Mouse (Mus musculus): Measurements from ENCODE around the gene Dnm3. TPM values are rescaled to one million over a fixed set of nuclear protein-coding genes. Genes with fewer than 3 reads are reported as not detected.
A peak's percentile ranks its signal among the peaks of the same experiment; 100 is the strongest.

The Dnm3 gene
- polyA plus RNA-seq, 1 experiment from 2014 or later, result 13.9 TPM

- ATAC-seq (ENCODE audit: insufficient number of reproducible peaks, low FRiP score, low TSS enrichment, low read depth) (no peak), DNase-seq (ENCODE audit: low spot score) (no peak)
- no peaks in the 10 kb centered on the region for H3K36me3 ChIP-seq (ENCODE audit: control insufficient read depth, insufficient read depth, low read length)
- peaks cover 35% of the 10 kb centered on the region for H3K4me1 ChIP-seq (ENCODE audit: control insufficient read depth, insufficient read depth, low read length)
- no peak overlapping the region for H3K4me2 ChIP-seq (ENCODE audit: low read depth, severe bottlenecking)
- H3K9me3 ChIP-seq (ENCODE audit: control insufficient read depth, low read length), result no peaks in the 10 kb centered on the region
- no peaks in the 10 kb centered on the region for H3K27me3 ChIP-seq (ENCODE audit: control insufficient read depth, insufficient read depth, low read length)
- no peak overlapping the region for H3K9ac ChIP-seq (ENCODE audit: low read length)
- H3K27ac ChIP-seq (replicated peaks; ENCODE audit: low read depth, low read length), result peak overlapping the region; percentile 21; the same call in 1 of the 2 replicates
- WGBS, result 75% methylated on average over 7 of the region's 7 CpGs
- H3K4me3 ChIP-seq (ENCODE audit: low read depth, low read length), result no peak overlapping the region
Observed at GRCm38 (mm10) chr1:162181187-162181975, 296.5 kb downstream of the Dnm3 start.

- Histone ChIP-seq H3K9me3 (ENCODE audit: control insufficient read depth, low read length) (no peaks in the 10 kb centered on the region), H3K4me3 (ENCODE audit: low read depth, low read length) (no peak overlapping the region), H3K4me2 (ENCODE audit: low read depth, severe bottlenecking) (no peak overlapping the region), H3K9ac (ENCODE audit: low read length) (no peak overlapping the region), H3K4me1 (ENCODE audit: control insufficient read depth, insufficient read depth, low read length) (peaks cover 27% of the 10 kb centered on the region), H3K27ac (replicated peaks; ENCODE audit: low read depth, low read length) (no peak overlapping the region), H3K27me3 (ENCODE audit: control insufficient read depth, insufficient read depth, low read length) (no peaks in the 10 kb centered on the region), H3K36me3 (ENCODE audit: control insufficient read depth, insufficient read depth, low read length) (no peaks in the 10 kb centered on the region)
- WGBS, result 68% methylated on average over 7 of the region's 7 CpGs
- no peak for ATAC-seq (ENCODE audit: insufficient number of reproducible peaks, low FRiP score, low TSS enrichment, low read depth)
- no peak for DNase-seq (ENCODE audit: low spot score)
Observed at GRCm38 (mm10) chr1:162180451-162180850, 297.4 kb downstream of the Dnm3 start.

GRCm38 (mm10) chr1:162179401-162179800 is 298.4 kb downstream of the Dnm3 start:
- ATAC-seq (ENCODE audit: insufficient number of reproducible peaks, low FRiP score, low TSS enrichment, low read depth), result no peak
- H3K4me1 ChIP-seq (ENCODE audit: control insufficient read depth, insufficient read depth, low read length), result peaks cover 19% of the 10 kb centered on the region
- H3K27ac ChIP-seq (replicated peaks; ENCODE audit: low read depth, low read length), result no peak overlapping the region
- no peaks in the 10 kb centered on the region for H3K27me3 ChIP-seq (ENCODE audit: control insufficient read depth, insufficient read depth, low read length)
- WGBS, result 87% methylated on average over 4 of the region's 4 CpGs
- no peak overlapping the region for H3K4me3 ChIP-seq (ENCODE audit: low read depth, low read length)
- H3K36me3 ChIP-seq (ENCODE audit: control insufficient read depth, insufficient read depth, low read length), result no peaks in the 10 kb centered on the region
- no peak overlapping the region for H3K9ac ChIP-seq (ENCODE audit: low read length)
- H3K9me3 ChIP-seq (ENCODE audit: control insufficient read depth, low read length), result no peaks in the 10 kb centered on the region
- no peak overlapping the region for H3K4me2 ChIP-seq (ENCODE audit: low read depth, severe bottlenecking)
- DNase-seq (ENCODE audit: low spot score), result no peak

GRCm38 (mm10) chr1:162172806-162173205 is 305.0 kb downstream of the Dnm3 start:
- WGBS, result 70% methylated on average over 6 of the region's 6 CpGs
- Histone ChIP-seq H3K4me1 (ENCODE audit: control insufficient read depth, insufficient read depth, low read length) (no peaks in the 10 kb centered on the region), H3K27me3 (ENCODE audit: control insufficient read depth, insufficient read depth, low read length) (no peaks in the 10 kb centered on the region), H3K4me2 (ENCODE audit: low read depth, severe bottlenecking) (no peak overlapping the region), H3K4me3 (ENCODE audit: low read depth, low read length) (no peak overlapping the region), H3K9ac (ENCODE audit: low read length) (no peak overlapping the region), H3K27ac (replicated peaks; ENCODE audit: low read depth, low read length) (no peak overlapping the region), H3K9me3 (ENCODE audit: control insufficient read depth, low read length) (no peaks in the 10 kb centered on the region), H3K36me3 (ENCODE audit: control insufficient read depth, insufficient read depth, low read length) (no peaks in the 10 kb centered on the region)
- DNase-seq (ENCODE audit: low spot score), result no peak
- no peak for ATAC-seq (ENCODE audit: insufficient number of reproducible peaks, low FRiP score, low TSS enrichment, low read depth)

- Histone ChIP-seq H3K4me2 (ENCODE audit: low read depth, severe bottlenecking) (no peak overlapping the region), H3K9ac (ENCODE audit: low read length) (no peak overlapping the region), H3K9me3 (ENCODE audit: control insufficient read depth, low read length) (no peaks in the 10 kb centered on the region), H3K4me1 (ENCODE audit: control insufficient read depth, insufficient read depth, low read length) (no peaks in the 10 kb centered on the region; the same call in 1 of the 2 replicates), H3K4me3 (ENCODE audit: low read depth, low read length) (no peak overlapping the region), H3K27me3 (ENCODE audit: control insufficient read depth, insufficient read depth, low read length) (no peaks in the 10 kb centered on the region), H3K36me3 (ENCODE audit: control insufficient read depth, insufficient read depth, low read length) (no peaks in the 10 kb centered on the region), H3K27ac (replicated peaks; ENCODE audit: low read depth, low read length) (peak overlapping the region; percentile 23; the same call in 1 of the 2 replicates)
- no peak for DNase-seq (ENCODE audit: low spot score)
- 72% methylated on average over 7 of the region's 7 CpGs for WGBS
- ATAC-seq (ENCODE audit: insufficient number of reproducible peaks, low FRiP score, low TSS enrichment, low read depth), result 0 out of 2 replicates have a peak, but pooled peaks have one; percentile 35
Observed at GRCm38 (mm10) chr1:162163687-162164484, 313.9 kb downstream of the Dnm3 start.

- no peak overlapping the region for H3K4me3 ChIP-seq (ENCODE audit: low read depth, low read length)
- DNase-seq (ENCODE audit: low spot score) (no peak), ATAC-seq (ENCODE audit: insufficient number of reproducible peaks, low FRiP score, low TSS enrichment, low read depth) (no peak)
- peak overlapping the region; percentile 56; the same call in 1 of the 2 replicates for H3K27ac ChIP-seq (replicated peaks; ENCODE audit: low read depth, low read length)
- H3K4me1 ChIP-seq (ENCODE audit: control insufficient read depth, insufficient read depth, low read length), result no peaks in the 10 kb centered on the region; the same call in 1 of the 2 replicates
- H3K9ac ChIP-seq (ENCODE audit: low read length), result no peak overlapping the region
- no peaks in the 10 kb centered on the region for H3K9me3 ChIP-seq (ENCODE audit: control insufficient read depth, low read length)
- no peak overlapping the region for H3K4me2 ChIP-seq (ENCODE audit: low read depth, severe bottlenecking)
- H3K36me3 ChIP-seq (ENCODE audit: control insufficient read depth, insufficient read depth, low read length), result no peaks in the 10 kb centered on the region
- no peaks in the 10 kb centered on the region for H3K27me3 ChIP-seq (ENCODE audit: control insufficient read depth, insufficient read depth, low read length)
- 81% methylated on average over 7 of the region's 7 CpGs for WGBS
Observed at GRCm38 (mm10) chr1:162162677-162163076, 315.2 kb downstream of the Dnm3 start.

DNA sequence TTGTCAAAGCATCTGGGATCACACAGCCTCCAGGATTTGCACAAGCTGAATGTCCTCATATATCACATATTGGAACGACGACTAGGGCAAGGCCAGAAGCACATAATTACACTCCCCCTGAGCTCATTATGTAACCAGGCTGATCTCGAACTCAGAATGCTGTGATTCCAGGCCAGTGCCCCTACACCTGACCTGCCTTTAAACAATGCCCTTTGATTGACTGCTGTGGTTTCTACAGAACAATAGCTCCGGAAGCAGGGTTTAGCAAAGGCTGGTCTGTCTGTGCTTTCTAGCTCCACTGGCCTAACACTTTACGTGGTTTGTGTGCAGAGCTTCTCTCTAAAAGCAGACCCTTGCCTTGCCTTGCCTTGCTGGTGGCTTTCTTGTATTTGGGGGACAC is 315.6 kb downstream of the Dnm3 start:
- H3K4me1 ChIP-seq (ENCODE audit: control insufficient read depth, insufficient read depth, low read length), result no peaks in the 10 kb centered on the region; the same call in 1 of the 2 replicates
- no peak overlapping the region for H3K9ac ChIP-seq (ENCODE audit: low read length)
- H3K27me3 ChIP-seq (ENCODE audit: control insufficient read depth, insufficient read depth, low read length), result no peaks in the 10 kb centered on the region
- no peak overlapping the region for H3K4me2 ChIP-seq (ENCODE audit: low read depth, severe bottlenecking)
- ATAC-seq (ENCODE audit: insufficient number of reproducible peaks, low FRiP score, low TSS enrichment, low read depth), result no peak
- H3K9me3 ChIP-seq (ENCODE audit: control insufficient read depth, low read length), result no peaks in the 10 kb centered on the region
- no peaks in the 10 kb centered on the region for H3K36me3 ChIP-seq (ENCODE audit: control insufficient read depth, insufficient read depth, low read length)
- WGBS, result 54% methylated on average over 5 of the region's 5 CpGs
- no peak overlapping the region for H3K4me3 ChIP-seq (ENCODE audit: low read depth, low read length)
- peak overlapping the region; percentile 3; the same call in 1 of the 2 replicates for H3K27ac ChIP-seq (replicated peaks; ENCODE audit: low read depth, low read length)
- no peak for DNase-seq (ENCODE audit: low spot score)

- H3K27me3 ChIP-seq (ENCODE audit: control insufficient read depth, insufficient read depth, low read length), result no peaks in the 10 kb centered on the region
- WGBS, result 42% methylated on average over 1 of the region's 1 CpGs
- no peak overlapping the region for H3K4me3 ChIP-seq (ENCODE audit: low read depth, low read length)
- no peak for DNase-seq (ENCODE audit: low spot score)
- H3K4me1 ChIP-seq (ENCODE audit: control insufficient read depth, insufficient read depth, low read length), result no peaks in the 10 kb centered on the region; the same call in 1 of the 2 replicates
- H3K36me3 ChIP-seq (ENCODE audit: control insufficient read depth, insufficient read depth, low read length), result no peaks in the 10 kb centered on the region
- no peaks in the 10 kb centered on the region for H3K9me3 ChIP-seq (ENCODE audit: control insufficient read depth, low read length)
- 0 out of 2 replicates have a peak overlapping the region, but pooled peaks have one; percentile 26 for H3K27ac ChIP-seq (replicated peaks; ENCODE audit: low read depth, low read length)
- H3K9ac ChIP-seq (ENCODE audit: low read length), result no peak overlapping the region
- no peak for ATAC-seq (ENCODE audit: insufficient number of reproducible peaks, low FRiP score, low TSS enrichment, low read depth)
- H3K4me2 ChIP-seq (ENCODE audit: low read depth, severe bottlenecking), result no peak overlapping the region
Observed at GRCm38 (mm10) chr1:162160718-162161117, 317.1 kb downstream of the Dnm3 start.
